14 mouse cellular contexts compared by ENCODE assay signal in genomic region chr9:65645984-65646383, GRCm38 (mm10). TPM values are rescaled to one million over a fixed set of nuclear protein-coding genes. Genes with fewer than 3 reads are reported as not detected.
DNase-seq lines count a peak whose midpoint lies in the region; ATAC-seq lines count a peak whose summit lies in the region.
"Had no signal": no experiment of that assay in that cellular context is flagged by ENCODE, and none has a peak within 500 bp of the region (broad histone marks: within the 10 kb centered on the region; RNA-seq: fewer than 3 reads in every experiment).

No protein-coding gene starts in this region.

- H3K27ac ChIP-seq in heart, embryonic 12.5 days (ENCODE audit: poor library complexity, severe bottlenecking), result peak overlapping the region; percentile 95
- 0 out of 2 replicates have a peak overlapping the region, but pooled peaks have one; percentile 14 for H3K27ac ChIP-seq in intestine, embryonic 16.5 days (ENCODE audit: low read length)
- H3K27ac ChIP-seq: embryonic facial prominence, embryonic 15.5 days; forebrain, embryonic 12.5 days; hindbrain, embryonic 12.5 days; liver, embryonic 12.5 days; midbrain, embryonic 12.5 days had no signal

- H3K9me3 ChIP-seq in heart, embryonic 12.5 days (replicated peaks), result no peaks in the 10 kb centered on the region
- H3K9me3 ChIP-seq in intestine, embryonic 16.5 days (ENCODE audit: control insufficient read depth, low read length), result no peaks in the 10 kb centered on the region
- H3K9me3 ChIP-seq: embryonic facial prominence, embryonic 15.5 days; forebrain, embryonic 12.5 days; hindbrain, embryonic 12.5 days; liver, embryonic 12.5 days; midbrain, embryonic 12.5 days had no signal

- peak; percentile 48 for ATAC-seq in heart, embryonic 12.5 days (ENCODE audit: insufficient number of reproducible peaks, low FRiP score)
- no peak for ATAC-seq in intestine, embryonic 16.5 days
- ATAC-seq: liver, embryonic 12.5 days had no signal

- peaks cover 81% of the 10 kb centered on the region for H3K4me1 ChIP-seq in heart, embryonic 12.5 days (replicated peaks)
- H3K4me1 ChIP-seq in intestine, embryonic 16.5 days (ENCODE audit: control insufficient read depth, insufficient read depth, low read length), result peaks cover 15% of the 10 kb centered on the region

- H3K4me3 ChIP-seq in heart, embryonic 12.5 days, result no peak overlapping the region
- H3K4me3 ChIP-seq in intestine, embryonic 16.5 days (ENCODE audit: low read length), result no peak overlapping the region
- H3K4me3 ChIP-seq: embryonic facial prominence, embryonic 15.5 days; forebrain, embryonic 12.5 days; hindbrain, embryonic 12.5 days; liver, embryonic 12.5 days; midbrain, embryonic 12.5 days had no signal

- no peaks in the 10 kb centered on the region for H3K27me3 ChIP-seq in heart, embryonic 12.5 days (replicated peaks)
- H3K27me3 ChIP-seq in intestine, embryonic 16.5 days (replicated peaks; ENCODE audit: control insufficient read depth, insufficient read depth, low read length), result no peaks in the 10 kb centered on the region
- H3K27me3 ChIP-seq: embryonic facial prominence, embryonic 15.5 days; forebrain, embryonic 12.5 days; hindbrain, embryonic 12.5 days; midbrain, embryonic 12.5 days had no signal

- peak overlapping the region; percentile 51 for H3K4me2 ChIP-seq in heart, embryonic 12.5 days
- no peak overlapping the region for H3K4me2 ChIP-seq in intestine, embryonic 16.5 days (ENCODE audit: low read depth, low read length)
- H3K4me2 ChIP-seq: embryonic facial prominence, embryonic 15.5 days; forebrain, embryonic 12.5 days; hindbrain, embryonic 12.5 days; liver, embryonic 12.5 days; midbrain, embryonic 12.5 days had no signal

- WGBS in heart, embryonic 12.5 days, result 7% methylated on average over 3 of the region's 3 CpGs
- 47% methylated on average over 3 of the region's 3 CpGs for WGBS in intestine, embryonic 16.5 days

- no peaks in the 10 kb centered on the region for H3K36me3 ChIP-seq in heart, embryonic 12.5 days
- no peaks in the 10 kb centered on the region for H3K36me3 ChIP-seq in intestine, embryonic 16.5 days (ENCODE audit: control insufficient read depth, insufficient read depth, low read length)
- H3K36me3 ChIP-seq: embryonic facial prominence, embryonic 15.5 days; forebrain, embryonic 12.5 days; hindbrain, embryonic 12.5 days; liver, embryonic 12.5 days; midbrain, embryonic 12.5 days had no signal

- peak; percentile 12 for DNase-seq in gastrocnemius, adult 18-20 months (ENCODE audit: low spot score)
- DNase-seq in gastrocnemius, adult 8-10 months (ENCODE audit: low spot score in 2 of 2), result no peak
- peak; percentile 28 for DNase-seq in kidney, postnatal 10 days
- DNase-seq in kidney, adult 11 months, result no peak
- DNase-seq in urinary bladder, adult 18-20 months (ENCODE audit: low spot score in 2 of 2), result no peak
- no peak for DNase-seq in natural killer cell, adult 2 months (ENCODE audit: low spot score in 2 of 2)
- DNase-seq: thymus, postnatal 4 days had no signal

- peak overlapping the region; percentile 35 for H3K9ac ChIP-seq in heart, embryonic 12.5 days
- no peak overlapping the region for H3K9ac ChIP-seq in intestine, embryonic 16.5 days (ENCODE audit: low read depth, low read length)
- H3K9ac ChIP-seq: embryonic facial prominence, embryonic 15.5 days; forebrain, embryonic 12.5 days; hindbrain, embryonic 12.5 days; liver, embryonic 12.5 days; midbrain, embryonic 12.5 days had no signal

RNA-seq across cellular contexts. Expression of gene Rbpms2, which starts 16.5 kb away (rescaled TPM):
- 1 to 10 TPM; 1.5 to 2.3 TPM for total RNA-seq in gastrocnemius, adult 18-20 months (2021)
- 1 to 10 TPM in 3 of 4 experiments, under 1 TPM in 1; 0.97 to 2.0 (median 1.6) TPM for total RNA-seq in gastrocnemius, adult 8-10 months (2022)
- polyA plus RNA-seq in heart, embryonic 12.5 days (2016; fragmentation: Nextera tagmentation; extraction: Ambion mirVana), result 132 and 135 TPM in 2 replicates
- polyA plus RNA-seq in intestine, embryonic 16.5 days (2015; fragmentation: Nextera tagmentation; extraction: Ambion mirVana), result 21.2 and 23.1 TPM in 2 replicates

RNA-seq across cellular contexts. Expression of gene Oaz2, which starts 21.8 kb away (rescaled TPM):
- 100 to 1,000 TPM; 223 to 247 TPM for total RNA-seq in gastrocnemius, adult 18-20 months (2021)
- total RNA-seq in gastrocnemius, adult 8-10 months (2022), result 100 to 1,000 TPM; 192 to 246 (median 237) TPM
- polyA plus RNA-seq in heart, embryonic 12.5 days (2016; fragmentation: Nextera tagmentation; extraction: Ambion mirVana), result 239 and 245 TPM in 2 replicates
- polyA plus RNA-seq in intestine, embryonic 16.5 days (2015; fragmentation: Nextera tagmentation; extraction: Ambion mirVana), result 185 and 188 TPM in 2 replicates

RNA-seq across cellular contexts. Expression of gene Pif1, which starts 59.0 kb away (rescaled TPM):
- not detected for total RNA-seq in gastrocnemius, adult 18-20 months (2021)
- not detected for total RNA-seq in gastrocnemius, adult 8-10 months (2022)
- polyA plus RNA-seq in heart, embryonic 12.5 days (2016; fragmentation: Nextera tagmentation; extraction: Ambion mirVana), result 12.4 and 14.4 TPM in 2 replicates
- 7.6 and 9.0 TPM in 2 replicates for polyA plus RNA-seq in intestine, embryonic 16.5 days (2015; fragmentation: Nextera tagmentation; extraction: Ambion mirVana)

Comparison
In these comparisons a context has a peak if more than half of its experiments do, and no peak if none do; other contexts are left out.
1. DNase-seq: peak in gastrocnemius, adult 18-20 months (single experiment) and kidney, postnatal 10 days (single experiment); none in gastrocnemius, adult 8-10 months (0 of 2), kidney, adult 11 months (single experiment), urinary bladder, adult 18-20 months (0 of 2) and natural killer cell, adult 2 months (0 of 2).